Mouse (Mus musculus) c-Kit-positive CD71-positive TER-119-positive erythroid progenitor cells, embryonic 14.5 days (primary cell): Measurements from ENCODE around the gene Dis3l.

ENCODE experiments used
- DNase-seq: peaks from one replicate; pipeline ENCODE4 v3.0.0-alpha.2; 2013; ENCODE audit warnings: low spot score

The Dis3l gene

GRCm38 (mm10) chr9:64341254-64341566 is at the start of gene Dis3l:
Gene Dis3l, minus strand, starts transcription at chr9:64341288.
- no peak for DNase-seq

GRCm38 (mm10) chr9:64389576-64390292 is 48.6 kb upstream of the Dis3l start:
- DNase-seq, result no peak

GRCm38 (mm10) chr9:64386466-64387211 is 45.6 kb upstream of the Dis3l start:
- no peak for DNase-seq

GRCm38 (mm10) chr9:64385511-64386465 is 44.7 kb upstream of the Dis3l start, which contains the start of gene Megf11:
Gene Megf11, plus strand, starts transcription at chr9:64385626.
- no peak for DNase-seq

- no peak for DNase-seq
These were observed 42.1 kb upstream of the Dis3l start for GRCm38 (mm10) chr9:64383021-64383788.

- no peak for DNase-seq
These were observed 35.3 kb upstream of the Dis3l start for GRCm38 (mm10) chr9:64376380-64376779.

GRCm38 (mm10) chr9:64371305-64371819 is 30.3 kb upstream of the Dis3l start:
- no peak for DNase-seq

GRCm38 (mm10) chr9:64369871-64370270 is 28.8 kb upstream of the Dis3l start:
- DNase-seq, result no peak

GRCm38 (mm10) chr9:64361231-64361950 is 20.3 kb upstream of the Dis3l start:
- no peak for DNase-seq

- no peak for DNase-seq
These were observed 14.5 kb upstream of the Dis3l start for GRCm38 (mm10) chr9:64355627-64356026.

- DNase-seq, result peak; percentile 37
These were observed 10.1 kb upstream of the Dis3l start for GRCm38 (mm10) chr9:64351191-64351590.

GRCm38 (mm10) chr9:64349490-64349889 is 8.4 kb upstream of the Dis3l start:
- no peak for DNase-seq

- peak; percentile 19 for DNase-seq
These were observed 6.3 kb upstream of the Dis3l start for GRCm38 (mm10) chr9:64347377-64347776.

- DNase-seq, result no peak
These were observed 4.8 kb upstream of the Dis3l start for GRCm38 (mm10) chr9:64345931-64346330.

GRCm38 (mm10) chr9:64343656-64344055 is 2.6 kb upstream of the Dis3l start:
- DNase-seq, result no peak

GRCm38 (mm10) chr9:64341671-64342070 is 583 bp upstream of the Dis3l start:
- no peak for DNase-seq

- DNase-seq, result peak; percentile 74
These were observed 486 bp downstream of the Dis3l start for GRCm38 (mm10) chr9:64340351-64341253.

- DNase-seq, result no peak
These were observed 1.7 kb downstream of the Dis3l start for GRCm38 (mm10) chr9:64339361-64339760.

GRCm38 (mm10) chr9:64335825-64336224 is 5.3 kb downstream of the Dis3l start:
- no peak for DNase-seq

GRCm38 (mm10) chr9:64323976-64324375 is 17.1 kb downstream of the Dis3l start:
- no peak for DNase-seq
